Mouse (Mus musculus) liver, postnatal 0 days (tissue): ENCODE measurements around the gene Sys1. TPM values are rescaled to one million over a fixed set of nuclear protein-coding genes. Genes with fewer than 3 reads are reported as not detected.

ENCODE experiments used
- ATAC-seq: fragments of 200-750 bp; cut with Nextera tagmentation; 2 replicates; pipeline ENCODE4 v1.8.0; 2017; ENCODE audit warnings: mild to moderate bottlenecking, moderate library complexity
- DNase-seq: peaks from one replicate; pipeline ENCODE4 v3.0.0-alpha.2; 2016
- H3K27ac ChIP-seq: fragments of 300-500 bp; sonication (generic); 2 replicates; pipeline ENCODE4 v1.5.1; 2014; ENCODE audit warnings: antibody characterized with exemption, moderate library complexity, mild to moderate bottlenecking, low read depth
- H3K27me3 ChIP-seq: fragments of 300-500 bp; sonication (generic); 2 replicates; pipeline ENCODE4 v1.6.1; 2014; ENCODE audit warnings: low read length, control low read depth, mixed read lengths; ENCODE audit not compliant: insufficient read depth
- H3K36me3 ChIP-seq: fragments of 300-500 bp; sonication (generic); replicated peaks from 2 replicates; pipeline ENCODE4 v1.6.1; 2014; ENCODE audit warnings: mild to moderate bottlenecking, control low read depth, low read length, moderate library complexity, mixed read lengths; ENCODE audit not compliant: insufficient read depth
- H3K4me1 ChIP-seq: fragments of 300-500 bp; sonication (generic); 2 replicates; pipeline ENCODE4 v1.6.1; 2014; ENCODE audit warnings: antibody characterized with exemption, mild to moderate bottlenecking, control low read depth; ENCODE audit not compliant: insufficient read depth
- H3K4me2 ChIP-seq: fragments of 300-500 bp; sonication (generic); 2 replicates; pipeline ENCODE4 v1.6.1; 2014; ENCODE audit warnings: low read depth, mild to moderate bottlenecking, low read length, moderate library complexity, mixed read lengths
- H3K4me3 ChIP-seq: fragments of 300-500 bp; sonication (generic); 2 replicates; pipeline ENCODE4 v1.5.1; 2014; ENCODE audit warnings: low read depth, low read length
- H3K9ac ChIP-seq: fragments of 300-500 bp; sonication (generic); replicated peaks from 2 replicates; pipeline ENCODE4 v1.6.1; 2014; ENCODE audit warnings: mild to moderate bottlenecking, moderate library complexity
- H3K9me3 ChIP-seq: fragments of 300-500 bp; sonication (generic); 2 replicates; pipeline ENCODE4 v1.6.1; 2016; ENCODE audit warnings: mild to moderate bottlenecking, control low read depth, low read length, mixed read lengths
- CTCF ChIP-seq: sonication (generic); IDR thresholded peaks from 2 replicates; pipeline ENCODE4 v1.5.1; 2016; ENCODE audit warnings: antibody characterized with exemption, low read depth
- EP300 ChIP-seq: IDR thresholded peaks from 2 replicates; pipeline ENCODE4 v1.6.1; 2016; ENCODE audit warnings: antibody characterized with exemption, low read depth, mild to moderate bottlenecking
- WGBS: fragments of 180-500 bp; shearing (Covaris S2); extraction: QIAGEN DNeasy Blood & Tissue Kit; methylation state at CpG from one replicate; pipeline ENCODE4 v1.1.7; 2014; ENCODE audit not compliant: insufficient replicate concordance; 5-methylcytosine and 5-hydroxymethylcytosine counted together
- polyA plus RNA-seq: library from polyadenylated mRNA; unstranded; fragments of >200 nt; fragmentation: Nextera tagmentation; extraction: Ambion mirVana; gene quantifications from 2 replicates; pipeline ENCODE4 v1.2.1, GENCODE M21; 2015

Gene Sys1
- polyA plus RNA-seq, 1 experiment from 2014 or later, result 43.5 TPM

DNA sequence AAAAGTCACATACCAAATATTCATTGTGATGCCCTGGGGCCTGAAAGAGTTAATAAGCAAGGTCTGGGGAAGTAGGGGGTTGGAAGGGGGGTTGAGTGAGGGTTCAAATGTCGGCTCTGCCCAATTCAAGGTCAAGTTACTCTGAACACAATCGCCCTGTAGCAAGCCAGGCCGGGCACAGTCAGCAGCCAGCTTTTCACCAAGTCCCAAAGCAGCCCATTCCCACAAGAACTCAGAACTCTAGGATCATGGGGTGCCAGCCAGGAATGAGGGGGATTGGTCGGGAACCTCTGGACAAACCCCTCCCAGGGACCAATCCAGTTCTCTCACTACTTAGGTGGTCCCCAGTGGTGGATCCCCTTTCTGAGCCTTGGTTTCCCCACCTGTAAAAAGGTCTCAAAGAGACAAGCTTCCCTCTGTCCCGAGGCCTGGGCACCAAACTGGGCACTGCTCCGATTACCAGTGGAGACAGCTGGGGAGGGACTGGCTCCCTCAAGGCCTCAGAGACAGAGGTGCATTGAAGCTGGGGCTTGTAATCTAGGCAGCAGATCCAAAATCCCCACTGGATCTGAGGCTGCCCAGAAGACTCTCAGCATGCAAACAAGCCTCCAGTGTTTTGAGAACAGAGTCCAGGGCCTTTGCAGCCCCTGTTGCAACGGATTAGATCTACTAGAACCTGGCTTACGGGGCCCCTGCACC, 20.4 kb upstream of the Sys1 start:
- H3K36me3 ChIP-seq, result peaks cover 2% of the 10 kb centered on the region
- no peaks in the 10 kb centered on the region for H3K27me3 ChIP-seq
- peak overlapping the region; percentile 20; the same call in 1 of the 2 replicates for H3K4me3 ChIP-seq
- DNase-seq, result no peak
- no peak for ATAC-seq
- H3K9me3 ChIP-seq, result no peaks in the 10 kb centered on the region
- H3K4me2 ChIP-seq, result peak overlapping the region; percentile 63
- peaks cover 28% of the 10 kb centered on the region for H3K4me1 ChIP-seq
- peak overlapping the region; percentile 46 for H3K9ac ChIP-seq
- WGBS, result 20% methylated on average over 8 of the region's 8 CpGs
- peak overlapping the region; percentile 50 for H3K27ac ChIP-seq
- TF ChIP-seq CTCF, result no peak
- TF ChIP-seq EP300, result no peak

DNA sequence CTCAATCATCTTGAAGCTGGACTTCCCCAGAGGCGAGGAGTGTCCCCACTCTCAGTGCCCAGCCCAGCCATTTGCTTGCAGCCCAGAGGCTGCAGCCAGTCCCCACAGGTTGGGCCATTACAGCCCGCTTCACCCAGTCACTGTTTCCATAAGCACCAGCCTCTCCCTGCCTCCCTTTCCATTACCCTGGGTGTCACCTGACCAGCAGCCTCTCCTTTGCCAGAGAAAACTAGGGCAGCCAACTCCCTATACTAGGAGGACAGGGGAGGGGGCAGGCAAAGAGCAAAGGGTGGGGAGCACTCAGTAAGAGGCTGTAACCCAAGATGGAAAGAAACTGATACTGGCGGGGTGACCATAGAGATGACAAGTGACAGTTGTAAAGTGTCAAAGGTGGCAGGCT, 19.8 kb upstream of the Sys1 start:
- peak overlapping the region; percentile 36; the same call in 1 of the 2 replicates for H3K4me3 ChIP-seq
- H3K27me3 ChIP-seq, result 0 out of 2 replicates have a peak, but pooled peaks cover under 1% of the 10 kb centered on the region
- peak overlapping the region; percentile 63 for H3K4me2 ChIP-seq
- WGBS, result 37% methylated on average over 3 of the region's 3 CpGs
- H3K27ac ChIP-seq, result peak overlapping the region; percentile 50
- ATAC-seq (peak; percentile 19), DNase-seq (no peak)
- peaks cover 2% of the 10 kb centered on the region for H3K36me3 ChIP-seq
- peak overlapping the region; percentile 46 for H3K9ac ChIP-seq
- H3K4me1 ChIP-seq, result peaks cover 25% of the 10 kb centered on the region
- H3K9me3 ChIP-seq, result no peaks in the 10 kb centered on the region
- TF ChIP-seq EP300, result no peak
- no peak for TF ChIP-seq CTCF

DNA sequence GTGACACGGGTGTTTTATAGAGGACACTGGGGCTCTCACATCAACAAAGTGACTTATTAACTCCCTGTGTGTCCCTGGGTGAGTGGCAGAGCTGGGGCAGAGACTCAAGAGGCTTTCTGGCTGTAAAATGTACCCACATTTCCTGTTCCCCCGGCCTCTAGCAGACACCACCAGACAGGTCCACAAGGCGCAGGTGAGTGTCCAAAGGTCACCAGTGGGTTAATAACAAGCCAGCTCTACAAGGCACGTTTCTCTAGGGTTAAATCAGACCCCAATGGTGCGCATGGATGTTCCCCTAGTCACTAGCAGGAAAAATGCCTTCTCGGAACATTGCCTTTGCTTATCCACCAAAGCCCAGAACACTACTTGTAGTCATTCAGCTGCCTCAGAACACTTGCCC, 19.1 kb upstream of the Sys1 start:
- DNase-seq, result no peak

DNA sequence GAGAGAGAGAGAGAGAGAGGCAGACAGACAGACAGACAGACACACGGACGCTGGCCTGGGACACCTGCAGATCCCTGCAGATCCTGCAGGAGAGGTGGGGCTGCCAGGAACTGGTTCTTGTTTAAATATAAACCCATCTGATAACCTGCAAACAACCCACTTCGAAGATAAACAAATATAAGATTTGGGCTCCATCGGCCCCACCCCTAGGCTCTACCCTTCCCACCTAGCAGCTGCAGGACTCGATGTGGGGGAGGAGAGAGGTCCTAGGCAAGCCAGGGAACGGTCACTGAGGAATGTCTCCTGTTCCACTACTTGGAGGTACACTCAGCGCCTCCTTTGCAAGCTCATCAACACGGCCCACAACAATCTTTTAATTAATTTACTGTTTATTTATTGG, 18.5 kb upstream of the Sys1 start:
- peaks cover 22% of the 10 kb centered on the region for H3K4me1 ChIP-seq
- no peak overlapping the region; the same call in 1 of the 2 replicates for H3K9ac ChIP-seq
- H3K27ac ChIP-seq, result 0 out of 2 replicates have a peak overlapping the region, but pooled peaks have one; percentile 50

More for the DNA sequence above, 19.1 kb upstream of the Sys1 start:
- no peak overlapping the region for H3K9ac ChIP-seq
- peak overlapping the region; percentile 50 for H3K27ac ChIP-seq
- H3K4me3 ChIP-seq, result peak overlapping the region; percentile 36
- peaks cover 2% of the 10 kb centered on the region for H3K36me3 ChIP-seq
- no peak for ATAC-seq
- TF ChIP-seq EP300 (no peak), CTCF (no peak)
- peak overlapping the region; percentile 63 for H3K4me2 ChIP-seq
- H3K27me3 ChIP-seq, result 0 out of 2 replicates have a peak, but pooled peaks cover 6% of the 10 kb centered on the region
- peaks cover 25% of the 10 kb centered on the region for H3K4me1 ChIP-seq
- H3K9me3 ChIP-seq, result no peaks in the 10 kb centered on the region
- WGBS, result 43% methylated on average over 6 of the region's 6 CpGs

DNA sequence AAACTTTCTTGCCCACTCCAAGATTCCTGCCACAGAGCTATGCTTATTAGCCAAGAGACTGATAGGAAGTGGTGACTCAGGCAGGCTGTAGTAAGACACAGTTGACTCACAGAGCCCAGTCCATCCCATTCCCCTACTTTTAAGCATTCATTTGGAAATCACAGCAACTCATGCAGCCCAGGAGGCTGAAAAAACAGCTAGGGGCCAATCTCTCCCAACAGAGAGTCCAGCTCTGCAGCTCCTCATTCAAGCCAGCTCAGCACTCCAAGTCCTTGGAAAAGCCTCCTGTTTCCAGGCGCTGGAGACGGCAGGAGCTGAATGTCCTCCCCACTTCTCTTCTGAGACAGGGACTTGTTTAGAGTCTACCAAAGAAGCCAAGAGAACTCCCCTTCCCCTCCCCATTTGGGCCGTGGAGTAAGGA, 17.8 kb upstream of the Sys1 start:
- H3K36me3 ChIP-seq, result no peaks in the 10 kb centered on the region; the same call in none of the 2 replicates
- no peak for TF ChIP-seq CTCF
- TF ChIP-seq EP300, result no peak
- 52% methylated on average over 3 of the region's 3 CpGs for WGBS
- H3K4me3 ChIP-seq, result peak overlapping the region; percentile 36
- peak overlapping the region; percentile 55 for H3K9ac ChIP-seq
- H3K27me3 ChIP-seq, result 0 out of 2 replicates have a peak, but pooled peaks cover 6% of the 10 kb centered on the region
- no peaks in the 10 kb centered on the region for H3K9me3 ChIP-seq
- peak overlapping the region; percentile 44 for H3K27ac ChIP-seq
- DNase-seq (no peak), ATAC-seq (no peak)
- H3K4me1 ChIP-seq, result peaks cover 18% of the 10 kb centered on the region
- H3K4me2 ChIP-seq, result peak overlapping the region; percentile 63

More for the DNA sequence above, 18.5 kb upstream of the Sys1 start:
- peaks cover 2% of the 10 kb centered on the region for H3K36me3 ChIP-seq
- no peak for DNase-seq
- H3K4me2 ChIP-seq, result peak overlapping the region; percentile 63
- WGBS, result 42% methylated on average over 8 of the region's 8 CpGs
- no peaks in the 10 kb centered on the region for H3K9me3 ChIP-seq
- TF ChIP-seq CTCF (no peak), EP300 (no peak)
- no peak for ATAC-seq
- peak overlapping the region; percentile 36 for H3K4me3 ChIP-seq
- H3K27me3 ChIP-seq, result 0 out of 2 replicates have a peak, but pooled peaks cover 6% of the 10 kb centered on the region

DNA sequence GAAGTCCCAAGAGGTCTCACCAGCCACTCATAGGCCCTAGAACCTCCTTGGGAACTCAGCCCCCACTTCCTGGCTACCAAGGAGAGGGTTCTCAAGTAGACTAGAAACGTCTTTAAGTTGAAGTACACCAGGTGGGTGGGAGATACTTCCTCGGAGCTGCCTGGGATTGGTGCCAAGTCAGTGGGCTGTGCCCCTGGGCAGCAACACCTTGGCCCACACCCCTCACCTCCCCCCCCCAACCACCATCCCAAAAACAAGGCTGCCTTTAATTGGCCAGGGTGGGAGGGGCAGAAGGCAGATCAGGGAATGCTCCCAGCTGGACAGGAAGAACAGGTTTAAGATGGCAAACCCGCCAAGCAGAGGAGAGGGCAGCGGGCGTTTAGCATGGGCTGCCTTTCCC, 16.4 kb upstream of the Sys1 start:
- H3K9ac ChIP-seq, result peak overlapping the region; percentile 31
- ATAC-seq (no peak), DNase-seq (no peak)
- H3K9me3 ChIP-seq, result no peaks in the 10 kb centered on the region
- peaks cover 18% of the 10 kb centered on the region for H3K4me1 ChIP-seq
- peak overlapping the region; percentile 63 for H3K4me2 ChIP-seq
- no peaks in the 10 kb centered on the region; the same call in none of the 2 replicates for H3K36me3 ChIP-seq
- H3K4me3 ChIP-seq, result peak overlapping the region; percentile 57
- TF ChIP-seq EP300 (no peak), CTCF (no peak)
- H3K27me3 ChIP-seq, result 0 out of 2 replicates have a peak, but pooled peaks cover 6% of the 10 kb centered on the region
- 57% methylated on average over 5 of the region's 5 CpGs for WGBS
- peak overlapping the region; percentile 89; the same call in 1 of the 2 replicates for H3K27ac ChIP-seq
